Mouse (Mus musculus) intestine, embryonic 14.5 days (tissue): ENCODE measurements around the gene Gpd1l. TPM values are rescaled to one million over a fixed set of nuclear protein-coding genes. Genes with fewer than 3 reads are reported as not detected.

Experiments
- ATAC-seq: fragments of 200-750 bp; cut with Nextera tagmentation; replicated peaks from 2 replicates; pipeline ENCODE4 v1.8.0; 2017; ENCODE audit warnings: low read depth, moderate number of reproducible peaks, moderate TSS enrichment, moderate library complexity; ENCODE audit not compliant: low FRiP score, low TSS enrichment
- DNase-seq: peaks from one replicate; pipeline ENCODE4 v3.0.0-alpha.2; 2018; ENCODE audit warnings: low spot score
- H3K27ac ChIP-seq: fragments of 300-500 bp; sonication (generic); 2 replicates; pipeline ENCODE4 v1.5.1; 2014; ENCODE audit warnings: low read depth, mild to moderate bottlenecking, control low read depth
- H3K27me3 ChIP-seq: fragments of 300-500 bp; sonication (generic); replicated peaks from 2 replicates; pipeline ENCODE4 v1.6.1; 2014; ENCODE audit warnings: low read length, control low read depth; ENCODE audit not compliant: control insufficient read depth, insufficient read depth
- H3K36me3 ChIP-seq: fragments of 300-500 bp; sonication (generic); 2 replicates; pipeline ENCODE4 v1.6.1; 2014; ENCODE audit warnings: low read length, control low read depth; ENCODE audit not compliant: control insufficient read depth, insufficient read depth
- H3K4me1 ChIP-seq: fragments of 300-500 bp; sonication (generic); replicated peaks from 2 replicates; pipeline ENCODE4 v1.6.1; 2014; ENCODE audit warnings: low read length, control low read depth, mixed read lengths; ENCODE audit not compliant: control insufficient read depth, insufficient read depth
- H3K4me2 ChIP-seq: fragments of 300-500 bp; sonication (generic); 2 replicates; pipeline ENCODE4 v1.6.1; 2014; ENCODE audit warnings: low read length
- H3K4me3 ChIP-seq: fragments of 300-500 bp; sonication (generic); 2 replicates; pipeline ENCODE4 v1.5.1; 2014; ENCODE audit warnings: low read depth, low read length, control low read depth, mixed read lengths
- H3K9ac ChIP-seq: fragments of 300-500 bp; sonication (generic); 2 replicates; pipeline ENCODE4 v1.6.1; 2014; ENCODE audit warnings: mild to moderate bottlenecking, low read length
- H3K9me3 ChIP-seq: fragments of 300-500 bp; sonication (generic); 2 replicates; pipeline ENCODE4 v1.6.1; 2016; ENCODE audit warnings: low read length, control low read depth; ENCODE audit not compliant: control insufficient read depth
- WGBS: fragments of 180-500 bp; shearing (Covaris S2); extraction: QIAGEN DNeasy Blood & Tissue Kit; methylation state at CpG from one replicate; pipeline ENCODE4 v1.1.7; 2014; 5-methylcytosine and 5-hydroxymethylcytosine counted together
- polyA plus RNA-seq: library from polyadenylated mRNA; unstranded; fragments of >200 nt; fragmentation: Nextera tagmentation; extraction: Ambion mirVana; gene quantifications from 2 replicates; pipeline ENCODE4 v1.2.1, GENCODE M21; 2014

The Gpd1l gene
- polyA plus RNA-seq, 1 experiment from 2014 or later = 13.0 TPM

DNA sequence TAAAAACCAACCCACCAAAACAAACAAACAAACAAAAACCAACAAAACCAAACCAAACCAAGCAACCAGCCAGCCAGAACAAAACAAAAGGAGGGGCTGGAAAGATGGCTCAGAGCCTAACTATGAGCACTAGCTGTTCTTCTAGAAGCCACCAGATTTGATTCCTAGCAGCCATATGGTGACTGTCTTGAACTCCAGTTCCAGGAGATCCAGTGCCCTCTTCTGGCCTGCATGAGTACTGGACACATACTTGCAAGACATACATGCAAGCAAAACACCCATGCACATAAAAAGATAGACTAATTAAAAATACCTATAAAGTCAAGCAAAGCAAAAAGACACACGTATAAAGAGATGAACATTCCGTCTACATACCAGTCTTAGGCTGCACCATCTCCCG is 46.1 kb downstream of the Gpd1l start:
- H3K9me3 ChIP-seq = no peaks in the 10 kb centered on the region
- H3K27me3 ChIP-seq = no peaks in the 10 kb centered on the region
- no peak overlapping the region for H3K27ac ChIP-seq
- H3K4me2 ChIP-seq = no peak overlapping the region
- H3K4me1 ChIP-seq = no peaks in the 10 kb centered on the region
- no peak overlapping the region for H3K4me3 ChIP-seq
- WGBS = 92% methylated on average over 3 of the region's 3 CpGs
- no peaks in the 10 kb centered on the region for H3K36me3 ChIP-seq
- ATAC-seq (no peak), DNase-seq (no peak)
- no peak overlapping the region for H3K9ac ChIP-seq

DNA sequence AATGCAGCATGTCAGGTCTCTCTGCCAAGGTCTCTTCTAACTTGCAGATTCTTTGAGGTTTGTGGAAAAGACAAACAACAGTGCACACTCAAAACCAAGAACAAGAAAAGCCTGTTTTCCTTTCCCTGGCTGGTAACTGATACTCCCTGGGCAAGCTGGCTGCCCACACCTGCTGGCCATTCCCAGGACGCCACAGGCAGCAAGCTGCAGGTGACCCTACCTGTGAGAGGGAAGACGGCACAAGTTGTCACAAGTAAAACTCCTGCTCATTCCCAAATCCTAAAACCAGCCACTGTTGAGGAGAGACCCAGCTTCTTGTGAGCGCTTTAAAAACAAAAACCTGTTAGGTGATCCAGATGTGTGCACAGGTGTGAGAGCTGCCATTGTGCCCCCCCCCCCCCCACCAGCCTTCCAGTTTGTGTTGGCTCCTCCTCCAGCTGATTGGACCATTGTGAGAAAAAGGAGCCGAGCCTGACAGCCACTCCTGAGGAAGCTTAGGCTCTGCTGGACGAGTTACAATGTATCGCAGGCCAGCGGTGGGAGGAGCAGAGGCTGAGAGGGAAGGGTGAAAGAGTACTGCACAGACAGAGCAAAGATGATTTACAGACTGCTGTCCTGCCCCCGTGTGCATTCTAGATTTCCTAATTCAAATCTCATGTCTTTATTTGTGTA is 47.7 kb downstream of the Gpd1l start:
- H3K27ac ChIP-seq = no peak overlapping the region
- no peaks in the 10 kb centered on the region for H3K27me3 ChIP-seq
- H3K4me2 ChIP-seq = no peak overlapping the region
- H3K9ac ChIP-seq = no peak overlapping the region
- no peaks in the 10 kb centered on the region for H3K36me3 ChIP-seq
- no peaks in the 10 kb centered on the region for H3K4me1 ChIP-seq
- H3K9me3 ChIP-seq = no peaks in the 10 kb centered on the region
- H3K4me3 ChIP-seq = no peak overlapping the region
- DNase-seq (peak; percentile 55), ATAC-seq (no peak)
- WGBS = 52% methylated on average over 8 of the region's 8 CpGs

DNA sequence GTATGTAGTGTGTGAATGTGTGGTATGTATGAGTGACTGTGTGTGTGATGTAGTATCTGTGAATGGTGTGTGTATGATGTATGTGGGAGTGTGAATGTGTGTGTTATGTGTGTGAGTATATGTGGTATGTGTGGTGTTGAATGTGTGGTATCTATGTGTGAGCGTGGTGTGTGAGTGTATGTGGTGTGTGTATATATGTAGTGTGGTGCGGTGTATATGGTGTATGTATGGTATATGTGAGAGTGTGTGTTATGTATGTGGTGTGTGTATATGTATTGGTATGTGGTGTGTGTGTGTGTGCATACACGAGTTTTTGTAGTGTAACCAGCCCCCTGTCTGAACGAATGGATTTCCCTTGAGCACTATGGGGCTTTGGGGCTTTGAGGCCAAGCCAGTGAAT is 48.2 kb downstream of the Gpd1l start:
- Histone ChIP-seq H3K4me3 (no peak overlapping the region), H3K4me2 (no peak overlapping the region), H3K36me3 (no peaks in the 10 kb centered on the region), H3K9me3 (no peaks in the 10 kb centered on the region), H3K4me1 (no peaks in the 10 kb centered on the region), H3K9ac (no peak overlapping the region), H3K27ac (no peak overlapping the region), H3K27me3 (no peaks in the 10 kb centered on the region)
- DNase-seq = no peak
- WGBS = 81% methylated on average over 4 of the region's 4 CpGs
- no peak for ATAC-seq

DNA sequence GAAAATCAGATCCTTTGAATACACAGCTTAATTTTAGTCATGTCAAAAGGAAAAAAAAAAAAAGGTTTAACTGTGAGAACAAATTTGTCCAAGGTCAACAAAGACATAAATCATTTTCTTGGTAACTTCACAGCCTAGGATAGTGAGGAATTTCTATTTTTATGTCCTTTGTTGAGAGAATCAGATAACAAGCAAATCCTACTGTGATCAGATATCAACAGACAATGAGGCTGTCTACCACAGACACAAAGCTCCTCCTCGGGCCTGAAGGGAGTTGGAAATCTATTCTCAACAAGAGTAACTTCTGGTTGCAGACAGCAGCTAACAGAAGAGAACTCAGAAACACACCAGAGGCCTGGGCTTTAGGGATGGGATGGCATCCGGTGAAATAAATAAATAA is 51.8 kb downstream of the Gpd1l start:
- no peak overlapping the region for H3K4me2 ChIP-seq
- DNase-seq (no peak), ATAC-seq (no peak)
- H3K9ac ChIP-seq = no peak overlapping the region
- WGBS = 72% methylated on average over 2 of the region's 2 CpGs
- no peak overlapping the region for H3K27ac ChIP-seq
- no peaks in the 10 kb centered on the region for H3K27me3 ChIP-seq
- no peak overlapping the region for H3K4me3 ChIP-seq
- H3K4me1 ChIP-seq = no peaks in the 10 kb centered on the region
- H3K9me3 ChIP-seq = no peaks in the 10 kb centered on the region
- no peaks in the 10 kb centered on the region for H3K36me3 ChIP-seq

DNA sequence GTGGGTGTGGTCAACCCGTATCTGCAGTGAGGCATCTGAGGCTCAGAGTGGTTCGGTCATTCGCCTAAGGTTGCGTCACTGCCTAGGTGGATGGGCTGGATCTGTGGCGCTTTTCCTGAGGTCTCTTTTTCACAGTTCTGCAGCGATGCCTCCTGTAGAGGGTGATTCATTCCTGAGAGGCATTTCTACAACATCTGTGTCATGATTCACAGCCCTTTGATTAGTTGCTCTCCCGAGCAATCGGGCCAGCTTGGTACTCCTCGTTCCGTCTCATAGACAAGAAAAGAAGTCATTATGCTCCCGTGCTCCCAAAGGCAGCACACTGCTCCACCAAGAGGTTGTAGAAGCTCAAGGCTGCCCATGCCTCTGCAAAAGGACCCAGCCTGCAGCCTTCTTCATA is 78.5 kb downstream of the Gpd1l start:
- Histone ChIP-seq H3K4me3 (no peak overlapping the region), H3K36me3 (no peaks in the 10 kb centered on the region), H3K27me3 (0 out of 2 replicates have a peak, but pooled peaks cover 3% of the 10 kb centered on the region), H3K4me1 (no peaks in the 10 kb centered on the region), H3K27ac (no peak overlapping the region), H3K4me2 (no peak overlapping the region), H3K9ac (no peak overlapping the region), H3K9me3 (no peaks in the 10 kb centered on the region)
- 56% methylated on average over 11 of the region's 11 CpGs for WGBS
- ATAC-seq (no peak), DNase-seq (no peak)

DNA sequence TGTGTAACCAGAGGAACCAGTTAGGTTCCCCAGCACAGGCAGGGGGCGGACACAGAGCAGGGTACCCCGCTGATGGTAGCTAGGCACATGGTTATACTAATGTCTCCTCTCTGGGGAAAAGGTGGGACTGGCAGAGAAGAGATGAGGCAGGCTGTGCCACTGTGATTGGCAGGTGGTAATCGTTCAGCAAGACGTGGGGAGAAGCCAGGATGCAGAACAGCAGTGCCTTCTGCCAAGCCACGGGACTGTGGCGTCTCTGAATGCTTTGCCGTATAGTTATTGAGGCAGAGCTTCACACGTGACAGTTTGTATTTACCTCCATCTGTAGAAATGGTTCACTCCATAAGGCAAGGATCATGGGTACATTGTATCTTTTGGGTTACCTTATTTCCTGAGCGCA is 79.1 kb downstream of the Gpd1l start:
- Histone ChIP-seq H3K4me1 (no peaks in the 10 kb centered on the region), H3K9ac (no peak overlapping the region), H3K27ac (no peak overlapping the region), H3K9me3 (no peaks in the 10 kb centered on the region), H3K27me3 (0 out of 2 replicates have a peak, but pooled peaks cover 3% of the 10 kb centered on the region), H3K36me3 (no peaks in the 10 kb centered on the region), H3K4me2 (no peak overlapping the region), H3K4me3 (no peak overlapping the region)
- ATAC-seq (no peak), DNase-seq (no peak)
- WGBS = 61% methylated on average over 9 of the region's 9 CpGs

DNA sequence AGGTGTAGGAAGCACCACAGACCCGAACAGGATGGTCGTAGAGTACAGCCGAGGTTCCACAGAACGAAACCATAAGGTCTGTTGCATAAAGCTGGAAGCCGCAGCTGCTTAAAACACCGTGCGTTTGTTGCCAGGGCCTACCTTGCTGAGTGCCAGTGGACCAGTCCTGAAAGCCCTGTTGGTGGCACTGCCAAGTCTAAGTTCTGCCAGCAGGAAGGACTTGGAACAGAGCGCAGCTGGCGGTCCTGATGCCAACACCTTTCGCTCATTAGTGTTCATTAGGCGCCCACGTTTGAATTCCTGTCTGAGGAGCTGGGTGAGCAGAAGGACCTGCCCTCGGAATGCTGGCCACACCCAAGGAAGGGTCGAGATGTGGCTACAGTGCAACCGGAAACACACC is 80.5 kb downstream of the Gpd1l start:
- H3K4me1 ChIP-seq = no peaks in the 10 kb centered on the region
- no peaks in the 10 kb centered on the region for H3K36me3 ChIP-seq
- WGBS = 84% methylated on average over 15 of the region's 15 CpGs
- no peak overlapping the region for H3K27ac ChIP-seq
- H3K27me3 ChIP-seq = 0 out of 2 replicates have a peak, but pooled peaks cover 3% of the 10 kb centered on the region
- no peak overlapping the region for H3K4me3 ChIP-seq
- DNase-seq (no peak), ATAC-seq (no peak)
- no peak overlapping the region for H3K4me2 ChIP-seq
- no peak overlapping the region for H3K9ac ChIP-seq
- H3K9me3 ChIP-seq = no peaks in the 10 kb centered on the region

DNA sequence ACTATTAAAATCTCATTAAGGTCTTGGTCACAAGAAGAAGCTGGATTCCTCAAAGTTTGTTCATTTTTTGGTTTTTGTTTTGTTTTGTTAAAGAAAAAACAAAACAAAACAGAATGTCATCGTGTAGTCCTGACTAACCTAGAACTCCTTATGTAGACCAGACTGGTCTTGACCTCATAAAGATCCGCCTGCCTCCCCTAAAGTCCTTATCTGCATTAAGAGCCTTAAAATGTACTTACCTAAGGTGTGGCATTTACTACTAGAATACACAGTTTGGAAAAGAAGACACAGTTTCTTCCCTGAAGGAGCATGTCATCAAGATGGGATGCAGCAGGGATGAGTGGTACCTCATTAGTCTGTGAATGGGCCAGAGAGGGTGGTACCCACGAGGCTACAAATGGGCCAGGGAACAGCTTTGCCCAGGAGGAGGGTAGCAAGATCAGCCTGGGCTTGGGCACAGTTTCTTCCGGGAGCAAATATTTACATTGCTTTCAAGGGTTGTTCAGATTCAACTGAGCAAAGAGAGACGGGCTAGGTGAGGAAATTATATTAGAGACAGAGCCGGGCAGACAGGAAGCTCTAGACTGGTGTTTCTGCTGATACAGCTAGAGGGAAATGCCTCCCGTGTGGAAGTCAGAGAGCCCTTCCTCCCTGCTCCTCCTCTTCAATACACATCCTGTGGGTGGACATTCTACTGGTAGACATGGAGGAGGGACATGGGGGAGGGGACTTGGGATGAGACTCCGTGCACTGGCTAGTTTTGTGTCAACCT is 82.2 kb downstream of the Gpd1l start:
- H3K27ac ChIP-seq = no peak overlapping the region
- H3K9ac ChIP-seq = no peak overlapping the region
- no peaks in the 10 kb centered on the region for H3K4me1 ChIP-seq
- DNase-seq (peak; percentile 63), ATAC-seq (peak; percentile 62; the same call in 1 of the 2 replicates)
- H3K9me3 ChIP-seq = no peaks in the 10 kb centered on the region
- no peak overlapping the region for H3K4me3 ChIP-seq
- 34% methylated on average over 8 of the region's 8 CpGs for WGBS
- H3K27me3 ChIP-seq = 0 out of 2 replicates have a peak, but pooled peaks cover 3% of the 10 kb centered on the region
- H3K4me2 ChIP-seq = no peak overlapping the region
- H3K36me3 ChIP-seq = no peaks in the 10 kb centered on the region
